Mouse (Mus musculus) ES-E14 (cell line): ENCODE results near the gene Gpn2. TPM values are rescaled to one million over a fixed set of nuclear protein-coding genes. Genes with fewer than 3 reads are reported as not detected.

Experiments used
- DNase-seq: peaks from one replicate; pipeline ENCODE4 v3.0.0-alpha.2; 2013; ENCODE audit warnings: low read depth, low spot score
- H3K27ac ChIP-seq: 2 replicates; pipeline ENCODE4 v1.5.1; 2012; ENCODE audit warnings: low read depth, mild to moderate bottlenecking, low read length, moderate library complexity, mixed read lengths; ENCODE audit not compliant: poor library complexity, insufficient read depth, severe bottlenecking
- H3K36me3 ChIP-seq: 2 replicates; pipeline ENCODE4 v1.6.1; 2012; ENCODE audit warnings: mild to moderate bottlenecking, low read length, moderate library complexity, mixed read lengths; ENCODE audit not compliant: control insufficient read depth, poor library complexity, insufficient read depth, severe bottlenecking
- H3K4me1 ChIP-seq, 2 experiments: fragments of 150-350 bp in 1 of 2; sonication (generic) in 1 of 2; 2 replicates each; pipeline ENCODE4 v1.6.1; 2012; ENCODE audit warnings: low read length in 2 of 2, mild to moderate bottlenecking in 1 of 2, mixed read lengths in 1 of 2; ENCODE audit not compliant: control insufficient read depth in 2 of 2, insufficient read depth in 2 of 2, poor library complexity in 1 of 2
- H3K4me3 ChIP-seq, 2 experiments: fragments of 150-350 bp in 1 of 2; sonication (generic) in 1 of 2; 2 replicates each; pipeline ENCODE4 v1.5.1; 2012; ENCODE audit warnings: low read length in 2 of 2, low read depth in 1 of 2, mild to moderate bottlenecking in 1 of 2, mixed read lengths in 1 of 2; ENCODE audit not compliant: insufficient read depth in 1 of 2, poor library complexity in 1 of 2, severe bottlenecking in 1 of 2
- H3K9ac ChIP-seq: 2 replicates; pipeline ENCODE4 v1.6.1; 2012; ENCODE audit warnings: low read depth, mild to moderate bottlenecking, low read length, mixed read lengths; ENCODE audit not compliant: poor library complexity, insufficient read depth, severe bottlenecking
- H3K9me3 ChIP-seq: fragments of 150-350 bp; sonication (generic); 2 replicates; pipeline ENCODE4 v1.6.1; 2012; ENCODE audit warnings: low read depth, mild to moderate bottlenecking, low read length; ENCODE audit not compliant: control insufficient read depth, insufficient read depth
- CHD2 ChIP-seq: IDR thresholded peaks from 2 replicates; pipeline ENCODE4 v1.6.1; 2014; ENCODE audit warnings: mild to moderate bottlenecking, low read depth, low read length, inconsistent platforms
- HCFC1 ChIP-seq: IDR thresholded peaks from 2 replicates; pipeline ENCODE4 v1.6.1; 2012; ENCODE audit warnings: low read length, inconsistent platforms, borderline replicate concordance; ENCODE audit not compliant: insufficient read depth
- MAFK ChIP-seq: IDR thresholded peaks from 2 replicates; pipeline ENCODE4 v1.6.1; 2014; ENCODE audit warnings: mild to moderate bottlenecking, low read depth, low read length, inconsistent platforms; ENCODE audit not compliant: insufficient read depth
- ZC3H11A ChIP-seq: IDR thresholded peaks from 2 replicates; pipeline ENCODE4 v1.6.1; 2012; ENCODE audit warnings: low read depth, mild to moderate bottlenecking, inconsistent platforms, low read length, borderline replicate concordance
- ZNF384 ChIP-seq: IDR thresholded peaks from 2 replicates; pipeline ENCODE4 v1.6.1; 2012; ENCODE audit warnings: low read depth, low read length, inconsistent platforms
- in situ Hi-C, 2 experiments: fragments of 600-800 bp; cut with MboI; formaldehyde crosslinking; loops; one replicate each; pipeline ENCODE4 v1.15.1; 2025; ENCODE audit warnings: low sequenced_read_pairs in 2 of 2, inconsistent platforms in 1 of 2; ENCODE audit not compliant: unreplicated experiment in 2 of 2
- total RNA-seq: library from RNA; depleted of rRNA; stranded (reverse); fragments of 300-350 nt; gene quantifications from 2 replicates; pipeline ENCODE4 v1.2.3, GENCODE M21; 2012

Gpn2 gene
- total RNA-seq, 1 experiment = 39.5 TPM

DNA sequence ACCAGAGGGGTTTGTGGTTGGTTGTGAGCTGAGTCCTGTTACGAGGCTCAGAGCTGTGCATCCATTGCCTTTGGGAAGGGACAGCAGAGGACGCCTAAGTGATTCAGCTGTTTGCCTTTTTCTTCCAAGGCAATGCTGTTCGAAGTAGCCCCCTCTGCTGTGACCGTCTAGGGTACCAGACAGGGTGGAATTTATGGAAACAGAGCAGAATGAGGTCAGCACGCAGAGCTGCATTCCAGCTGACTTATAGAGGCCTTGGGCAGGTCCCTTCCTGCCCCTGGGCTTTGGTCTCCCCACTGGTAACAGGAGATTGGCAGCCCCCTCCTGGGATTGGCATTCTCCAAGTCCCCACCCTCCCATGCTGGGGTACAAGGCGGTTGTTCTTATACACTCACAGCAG lies 20.7 kb downstream of the Gpn2 start:
- H3K9ac ChIP-seq = no peak overlapping the region; the same call in 1 of the 2 replicates
- H3K27ac ChIP-seq = peak overlapping the region; percentile 64
- in situ Hi-C loops = no loop called here
- DNase-seq = no peak
- H3K9me3 ChIP-seq = no peaks in the 10 kb centered on the region
- peaks cover 16 to 45% of the 10 kb centered on the region in 2 experiments for H3K4me1 ChIP-seq
- no peak overlapping the region for H3K4me3 ChIP-seq
- H3K36me3 ChIP-seq = peaks cover 24% of the 10 kb centered on the region
- no peak for TF ChIP-seq HCFC1
- no peak for TF ChIP-seq CHD2
- no peak for TF ChIP-seq MAFK
- TF ChIP-seq ZNF384 = no peak
- TF ChIP-seq ZC3H11A = no peak

DNA sequence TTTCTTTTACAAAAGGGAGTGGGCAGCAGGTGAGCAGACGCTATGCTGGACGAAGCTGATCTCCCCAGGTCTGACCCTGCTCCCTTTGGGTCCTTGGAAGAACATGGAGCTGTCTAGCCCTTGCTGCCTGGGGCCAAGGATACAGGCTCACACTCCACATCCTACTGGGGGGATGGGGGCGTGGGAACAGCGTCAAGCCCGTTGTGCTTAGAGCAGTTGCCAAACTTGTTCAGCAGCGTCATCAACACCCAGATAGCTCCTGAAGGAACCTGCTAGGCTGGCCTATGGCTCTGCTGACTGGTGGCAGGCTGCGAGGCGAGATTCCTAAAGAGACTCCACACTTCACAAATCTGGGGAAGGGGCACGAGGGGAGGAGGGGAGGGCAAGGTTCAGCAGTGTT lies 21.2 kb downstream of the Gpn2 start:
- Histone ChIP-seq H3K27ac (peak overlapping the region; percentile 64), H3K4me3 (peak overlapping the region in 1 of 2 experiments; percentile 9; a peak in 1 of 4 replicates), H3K4me1 (peaks cover 17 to 42% of the 10 kb centered on the region in 2 experiments), H3K9me3 (no peaks in the 10 kb centered on the region), H3K36me3 (peaks cover 27% of the 10 kb centered on the region), H3K9ac (peak overlapping the region; percentile 58)
- no peak for TF ChIP-seq ZNF384
- TF ChIP-seq CHD2 = no peak
- no peak for TF ChIP-seq ZC3H11A
- no peak for TF ChIP-seq MAFK
- no peak for TF ChIP-seq HCFC1
- DNase-seq = no peak
- in situ Hi-C loops = no loop called here

DNA sequence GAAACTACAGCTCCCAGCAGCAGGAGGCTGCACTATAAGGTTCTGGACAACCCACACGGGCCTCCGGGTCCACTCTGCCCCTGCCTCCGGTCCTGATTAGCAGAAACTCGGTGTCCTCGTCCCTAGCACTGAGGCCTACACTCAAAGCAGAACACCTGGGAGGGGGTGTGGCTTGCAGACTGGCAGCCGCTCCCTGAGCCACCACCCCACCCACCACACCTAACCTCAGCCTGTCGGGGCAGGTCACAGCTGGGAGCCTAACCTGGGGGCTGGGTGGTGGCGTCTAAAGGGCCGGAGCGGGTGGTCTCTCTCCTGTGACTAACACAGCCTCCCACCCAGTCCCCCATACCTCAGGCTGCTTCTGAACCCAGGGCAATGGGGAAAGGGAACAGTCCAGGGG lies 23.1 kb downstream of the Gpn2 start:
- DNase-seq = no peak
- no peak for TF ChIP-seq HCFC1
- TF ChIP-seq ZNF384 = no peak
- no peak for TF ChIP-seq MAFK
- TF ChIP-seq ZC3H11A = no peak
- TF ChIP-seq CHD2 = no peak
- Histone ChIP-seq H3K4me3 (no peak overlapping the region), H3K36me3 (peaks cover 31% of the 10 kb centered on the region), H3K9me3 (no peaks in the 10 kb centered on the region), H3K4me1 (peaks cover 17 to 39% of the 10 kb centered on the region in 2 experiments), H3K27ac (0 out of 2 replicates have a peak overlapping the region, but pooled peaks have one; percentile 15), H3K9ac (no peak overlapping the region)
- in situ Hi-C loops = no loop called here

DNA sequence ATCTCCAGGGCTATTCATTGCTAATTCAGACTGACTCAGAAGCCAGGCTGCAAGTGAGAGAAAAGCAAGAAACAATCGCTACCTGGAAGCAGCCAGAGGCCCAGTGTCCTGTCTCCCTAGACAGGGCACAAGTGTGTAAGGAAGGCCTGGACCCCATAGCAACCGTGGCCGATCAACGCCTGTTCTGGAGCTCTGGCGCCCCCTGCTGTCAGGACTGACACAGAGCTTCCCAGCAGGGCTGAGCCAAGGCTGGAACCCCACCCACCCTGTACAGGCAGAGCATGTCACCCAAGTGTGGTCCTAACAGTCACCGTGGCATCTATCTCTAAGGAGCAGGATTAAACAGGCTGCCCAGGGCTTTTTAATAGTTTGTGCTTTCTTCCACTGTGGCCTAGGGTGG lies 25.6 kb downstream of the Gpn2 start:
- no peaks in the 10 kb centered on the region for H3K9me3 ChIP-seq
- no peak overlapping the region for H3K4me3 ChIP-seq
- TF ChIP-seq HCFC1 (no peak), ZNF384 (no peak), ZC3H11A (0 out of 2 replicates have a peak, but pooled peaks have one; percentile 30), CHD2 (no peak)
- peak; percentile 75 for DNase-seq
- peaks cover 42% of the 10 kb centered on the region for H3K36me3 ChIP-seq
- in situ Hi-C loops = no loop called here
- no peak overlapping the region for H3K9ac ChIP-seq
- H3K4me1 ChIP-seq = peaks cover 16 to 32% of the 10 kb centered on the region in 2 experiments
- H3K27ac ChIP-seq = no peak overlapping the region

DNA sequence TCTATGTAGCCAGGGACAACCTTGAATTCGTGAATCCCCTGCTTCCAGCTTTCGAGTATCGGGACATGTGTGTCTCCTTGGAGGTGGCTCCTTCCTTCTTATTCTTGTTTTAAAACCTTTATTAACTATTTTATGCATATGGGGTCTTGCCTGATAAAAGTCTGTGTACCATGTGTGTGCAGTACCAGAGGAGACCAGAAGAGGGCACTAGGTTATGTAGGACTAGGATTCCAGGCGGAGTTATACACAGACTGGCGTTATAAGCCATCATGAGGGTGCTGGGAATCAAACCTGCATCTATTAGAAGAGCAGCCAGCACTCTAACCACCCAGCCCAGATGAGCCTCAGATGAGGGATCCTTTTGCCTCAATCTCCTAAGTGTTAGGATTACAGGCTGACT lies 27.7 kb downstream of the Gpn2 start:
- TF ChIP-seq CHD2 (no peak), ZC3H11A (no peak), HCFC1 (no peak), ZNF384 (no peak), MAFK (no peak)
- no peak overlapping the region for H3K4me3 ChIP-seq
- H3K27ac ChIP-seq = no peak overlapping the region
- H3K36me3 ChIP-seq = peaks cover 40% of the 10 kb centered on the region
- peaks cover 9 to 21% of the 10 kb centered on the region in 2 experiments for H3K4me1 ChIP-seq
- no peaks in the 10 kb centered on the region for H3K9me3 ChIP-seq
- in situ Hi-C loops = no loop called here
- no peak overlapping the region for H3K9ac ChIP-seq
- no peak for DNase-seq
